Mouse (Mus musculus) limb, embryonic 14.5 days (tissue): Measurements from ENCODE around the gene Fkbpl. TPM values are rescaled to one million over a fixed set of nuclear protein-coding genes. Genes with fewer than 3 reads are reported as not detected.

Source experiments
- ATAC-seq: fragments of 200-750 bp; cut with Nextera tagmentation; 2 replicates; pipeline ENCODE4 v1.8.0; 2017; ENCODE audit warnings: low read depth, moderate number of reproducible peaks, moderate TSS enrichment; ENCODE audit not compliant: low FRiP score
- DNase-seq: peaks from one replicate; pipeline ENCODE4 v3.0.0-alpha.2; 2015; ENCODE audit warnings: low spot score
- H3K27ac ChIP-seq: fragments of 300-500 bp; sonication (generic); replicated peaks from 2 replicates; pipeline ENCODE4 v1.5.1; 2014; ENCODE audit warnings: low read depth, mild to moderate bottlenecking, low read length, moderate library complexity, mixed read lengths
- H3K27me3 ChIP-seq: fragments of 300-500 bp; sonication (generic); 2 replicates; pipeline ENCODE4 v1.6.1; 2014; ENCODE audit warnings: low read length, mixed read lengths; ENCODE audit not compliant: control insufficient read depth, insufficient read depth
- H3K36me3 ChIP-seq: fragments of 300-500 bp; sonication (generic); 2 replicates; pipeline ENCODE4 v1.6.1; 2014; ENCODE audit warnings: mild to moderate bottlenecking, low read length, moderate library complexity, mixed read lengths; ENCODE audit not compliant: control insufficient read depth, insufficient read depth
- H3K4me1 ChIP-seq: fragments of 300-500 bp; sonication (generic); 2 replicates; pipeline ENCODE4 v1.6.1; 2014; ENCODE audit warnings: antibody characterized with exemption, low read length, mixed read lengths; ENCODE audit not compliant: control insufficient read depth, insufficient read depth
- H3K4me2 ChIP-seq: fragments of 300-500 bp; sonication (generic); replicated peaks from 2 replicates; pipeline ENCODE4 v1.6.1; 2014; ENCODE audit warnings: low read depth, mild to moderate bottlenecking, low read length, moderate library complexity; ENCODE audit not compliant: severe bottlenecking
- H3K4me3 ChIP-seq: fragments of 300-500 bp; sonication (generic); replicated peaks from 2 replicates; pipeline ENCODE4 v1.5.1; 2014; ENCODE audit warnings: low read length
- H3K9ac ChIP-seq: fragments of 300-500 bp; sonication (generic); 2 replicates; pipeline ENCODE4 v1.6.1; 2014; ENCODE audit warnings: mild to moderate bottlenecking, low read depth, low read length, moderate library complexity; ENCODE audit not compliant: severe bottlenecking
- H3K9me3 ChIP-seq: fragments of 300-500 bp; sonication (generic); 2 replicates; pipeline ENCODE4 v1.6.1; 2016; ENCODE audit warnings: low read length; ENCODE audit not compliant: control insufficient read depth
- POLR2A ChIP-seq: fragments of 200-500 bp; IDR thresholded peaks from 2 replicates; pipeline ENCODE4 v1.8.0; 2012; ENCODE audit warnings: inconsistent platforms, mild to moderate bottlenecking, moderate library complexity, borderline replicate concordance; ENCODE audit not compliant: insufficient read depth, insufficient read length; ENCODE audit errors: extremely low read depth
- WGBS: fragments of 180-500 bp; shearing (Covaris S2); extraction: QIAGEN DNeasy Blood & Tissue Kit; methylation state at CpG from one replicate; pipeline ENCODE4 v1.1.7; 2014; 5-methylcytosine and 5-hydroxymethylcytosine counted together
- polyA plus RNA-seq, 2 experiments: library from polyadenylated mRNA; depleted of rRNA in 1 of 2; stranded (reverse) in 1 of 2; unstranded in 1 of 2; fragments of >200 nt; fragmentation: Nextera tagmentation in 1 of 2; extraction: Ambion mirVana in 1 of 2; gene quantifications; 2 replicates each; pipeline versions ENCODE4 v1.2.1 to v1.2.3; 2012 to 2014

The Fkbpl gene
- polyA plus RNA-seq, 2 experiments: 5.1 to 11.9 TPM

- no peak for ATAC-seq
- no peak overlapping the region for H3K27ac ChIP-seq
Measured at GRCm38 (mm10) chr17:34643379-34643778, 1.2 kb upstream of the Fkbpl start.

DNA sequence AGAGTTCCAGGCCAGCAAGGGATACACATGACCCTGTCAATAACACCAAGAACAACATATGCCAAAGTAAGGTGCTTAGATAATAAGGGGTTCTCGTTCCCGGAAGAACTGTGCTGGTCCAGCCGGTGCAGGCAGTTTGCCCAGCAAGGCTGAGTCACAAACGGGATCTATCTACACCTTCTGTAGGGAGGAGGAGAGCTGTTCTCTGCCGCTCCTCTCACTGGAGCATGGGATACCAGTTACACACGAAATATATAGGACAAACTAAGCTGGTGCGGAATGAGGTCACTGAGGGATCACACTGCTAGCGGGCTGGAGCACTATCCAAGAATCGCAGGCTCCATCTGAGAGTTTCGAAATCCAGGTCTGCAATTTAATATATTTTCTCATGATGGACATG is 620 bp upstream of the Fkbpl start:
- TF ChIP-seq POLR2A: no peak
- no peak overlapping the region for H3K27ac ChIP-seq
- H3K36me3 ChIP-seq: peaks cover 12% of the 10 kb centered on the region; the same call in 1 of the 2 replicates
- ATAC-seq (no peak), DNase-seq (no peak)
- no peak overlapping the region for H3K9ac ChIP-seq
- H3K4me2 ChIP-seq: no peak overlapping the region
- no peaks in the 10 kb centered on the region for H3K27me3 ChIP-seq
- H3K9me3 ChIP-seq: no peaks in the 10 kb centered on the region
- no peak overlapping the region for H3K4me3 ChIP-seq
- peaks cover 24% of the 10 kb centered on the region for H3K4me1 ChIP-seq
- WGBS: 79% methylated on average over 10 of the region's 10 CpGs

More at GRCm38 (mm10) chr17:34643379-34643778, 1.2 kb upstream of the Fkbpl start:
- Histone ChIP-seq H3K9ac (no peak overlapping the region), H3K4me2 (no peak overlapping the region), H3K27me3 (no peaks in the 10 kb centered on the region), H3K4me3 (no peak overlapping the region), H3K9me3 (no peaks in the 10 kb centered on the region), H3K4me1 (peaks cover 24% of the 10 kb centered on the region), H3K36me3 (peaks cover 6% of the 10 kb centered on the region; the same call in 1 of the 2 replicates)
- no peak for DNase-seq
- no peak for TF ChIP-seq POLR2A
- 91% methylated on average over 4 of the region's 4 CpGs for WGBS

DNA sequence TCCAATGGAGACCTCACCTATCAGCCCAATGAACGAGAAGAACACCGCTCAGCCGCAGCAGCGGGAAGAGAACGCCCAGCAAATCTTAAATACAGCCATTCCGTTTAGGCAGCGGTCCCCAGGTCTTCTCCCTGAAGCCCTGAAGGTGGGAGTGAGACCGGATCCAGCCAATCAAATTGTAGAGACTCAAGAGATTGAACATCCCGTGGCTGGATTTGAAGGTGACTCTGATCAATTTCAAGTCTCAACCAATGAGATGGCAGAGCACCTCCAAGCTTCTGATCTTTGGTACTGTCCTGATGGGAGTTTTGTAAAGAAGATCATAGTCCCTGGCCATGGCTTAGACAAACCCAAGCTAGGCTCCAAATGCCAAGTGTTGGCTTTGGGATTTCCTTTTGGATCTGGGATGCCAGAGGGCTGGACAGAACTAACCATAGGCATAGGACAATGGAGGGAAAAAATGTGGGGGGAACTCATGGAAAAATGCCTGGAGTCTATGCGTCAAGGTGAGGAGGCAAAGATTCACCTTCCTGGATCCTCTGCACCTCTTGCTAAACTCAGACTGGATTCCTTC is 779 bp downstream of the Fkbpl start:
- no peak for TF ChIP-seq POLR2A
- WGBS: 40% methylated on average over 10 of the region's 10 CpGs

GRCm38 (mm10) chr17:34645831-34646511 is 1.4 kb downstream of the Fkbpl start:
- Histone ChIP-seq H3K9ac (no peak overlapping the region), H3K27me3 (no peaks in the 10 kb centered on the region), H3K36me3 (peaks cover 31% of the 10 kb centered on the region), H3K4me3 (peak overlapping the region; percentile 97; the same call in 1 of the 2 replicates), H3K9me3 (no peaks in the 10 kb centered on the region), H3K4me1 (peaks cover 18% of the 10 kb centered on the region), H3K4me2 (peak overlapping the region; percentile 86; the same call in 1 of the 2 replicates), H3K27ac (no peak overlapping the region)
- no peak for TF ChIP-seq POLR2A
- DNase-seq: no peak
- ATAC-seq: no peak
- 91% methylated on average over 30 of the region's 30 CpGs for WGBS

More for the DNA sequence above, 779 bp downstream of the Fkbpl start:
- Histone ChIP-seq H3K4me2 (peak overlapping the region; percentile 68), H3K27ac (no peak overlapping the region; the same call in 1 of the 2 replicates), H3K36me3 (peaks cover 26% of the 10 kb centered on the region), H3K4me1 (peaks cover 23% of the 10 kb centered on the region), H3K4me3 (peak overlapping the region; percentile 51), H3K9ac (peak overlapping the region; percentile 46), H3K9me3 (no peaks in the 10 kb centered on the region), H3K27me3 (no peaks in the 10 kb centered on the region)
- ATAC-seq (no peak), DNase-seq (no peak)

DNA sequence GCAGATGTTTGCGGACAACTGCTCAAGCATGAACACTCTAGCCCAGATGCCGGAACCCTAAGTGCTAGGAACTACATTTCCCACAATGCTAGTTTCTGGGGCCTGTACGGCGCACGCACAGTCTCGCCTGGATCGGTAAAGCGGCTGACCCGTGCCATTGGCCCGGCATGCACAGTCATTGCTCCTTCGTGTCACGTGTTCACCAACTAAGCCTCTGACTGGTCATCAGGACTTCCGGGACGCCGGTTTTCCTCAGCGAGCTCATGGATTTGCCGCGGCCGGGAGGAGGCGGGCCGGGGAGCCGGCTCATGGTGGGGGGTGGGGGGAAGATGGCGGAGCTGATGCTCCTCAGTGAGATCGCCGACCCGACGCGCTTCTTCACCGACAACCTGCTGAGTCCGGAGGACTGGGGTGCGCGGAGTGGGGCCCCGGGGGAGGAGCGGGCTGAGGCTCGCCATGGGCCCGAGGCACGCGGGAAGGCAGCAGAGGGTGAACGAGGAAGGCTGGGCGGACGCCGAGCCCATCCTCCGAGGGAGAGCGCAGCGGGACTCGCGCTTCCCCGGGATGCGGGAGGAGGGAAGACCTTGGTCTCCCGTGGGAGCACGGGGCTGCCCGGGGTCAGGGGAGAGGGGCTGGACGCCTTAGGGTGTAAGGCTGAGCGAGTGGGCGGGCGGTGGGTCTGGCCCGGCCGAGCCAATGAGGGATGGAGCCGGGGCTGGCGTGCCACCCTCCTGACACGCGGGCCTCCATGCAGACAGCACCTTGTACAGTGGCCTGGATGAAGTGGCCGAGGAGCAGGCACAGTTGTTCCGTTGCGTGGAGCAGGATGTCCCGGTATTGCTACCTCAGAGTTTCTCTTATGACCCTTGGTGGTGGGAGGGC is 2.6 kb downstream of the Fkbpl start, which contains the start of gene Atf6b:
Atf6b (plus strand) TSS at position 241 of the 882 bp plus-strand sequence.
- H3K36me3 ChIP-seq: peaks cover 43% of the 10 kb centered on the region
- no peaks in the 10 kb centered on the region for H3K27me3 ChIP-seq
- WGBS: under 1% methylated on average over 65 of the region's 66 CpGs
- DNase-seq: peak; percentile 99
- peaks cover 11% of the 10 kb centered on the region for H3K4me1 ChIP-seq
- no peaks in the 10 kb centered on the region for H3K9me3 ChIP-seq
- ATAC-seq: peak; percentile 95
- no peak within 1 kb of the TSS for H3K27ac ChIP-seq
- peak within 1 kb of the TSS; percentile 86 for H3K4me2 ChIP-seq
- peak within 1 kb of the TSS; percentile 97 for H3K4me3 ChIP-seq
- peak within 1 kb of the TSS; percentile 87 for H3K9ac ChIP-seq
- TF ChIP-seq POLR2A: peak; percentile 74; the same call in 1 of the 2 replicates
